Mouse (Mus musculus) MEL (cell line): ENCODE measurements around the gene Mast1. TPM values are rescaled to one million over a fixed set of nuclear protein-coding genes. Genes with fewer than 3 reads are reported as not detected.
A peak's percentile ranks its signal among the peaks of the same experiment; 100 is the strongest.

Experiments used
- DNase-seq: peaks from one replicate; pipeline ENCODE4 v3.0.0; 2011; ENCODE audit warnings: low read depth, low spot score
- H3K27ac ChIP-seq: 2 replicates; pipeline ENCODE4 v1.5.1; 2012; ENCODE audit warnings: low read depth, mild to moderate bottlenecking, control low read depth, low read length, moderate library complexity; ENCODE audit not compliant: control insufficient read depth
- H3K27me3 ChIP-seq, 2 experiments: fragments of 150-350 bp in 1 of 2; sonication (generic) in 1 of 2; 2 replicates each; pipeline ENCODE4 v1.6.1; 2012; ENCODE audit warnings: low read length in 2 of 2, mild to moderate bottlenecking in 2 of 2, improper control_type of control experiment in 1 of 2, moderate library complexity in 1 of 2; ENCODE audit not compliant: insufficient read depth in 2 of 2, control insufficient read depth in 1 of 2
- H3K36me3 ChIP-seq, 2 experiments: 2 replicates each; pipeline ENCODE4 v1.6.1; 2012 to 2014; ENCODE audit warnings: low read length in 2 of 2, improper control_type of control experiment in 1 of 2, inconsistent platforms in 1 of 2, mild to moderate bottlenecking in 1 of 2; ENCODE audit not compliant: insufficient read depth in 2 of 2, control insufficient read depth in 1 of 2
- H3K4me1 ChIP-seq, 2 experiments: fragments of 150-350 bp in 1 of 2; sonication (generic) in 1 of 2; 2 replicates each; pipeline ENCODE4 v1.6.1; 2012; ENCODE audit warnings: low read length in 2 of 2, improper control_type of control experiment in 1 of 2, mild to moderate bottlenecking in 1 of 2; ENCODE audit not compliant: insufficient read depth in 2 of 2, control insufficient read depth in 1 of 2
- H3K4me3 ChIP-seq, 2 experiments: fragments of 150-350 bp in 1 of 2; sonication (generic) in 1 of 2; 2 replicates each; pipeline ENCODE4 v1.5.1; 2012; ENCODE audit warnings: low read depth in 2 of 2, low read length in 2 of 2, mild to moderate bottlenecking in 2 of 2, moderate library complexity in 2 of 2, control low read depth in 1 of 2, improper control_type of control experiment in 1 of 2; ENCODE audit not compliant: control insufficient read depth in 1 of 2, insufficient read depth in 1 of 2
- H3K79me2 ChIP-seq: 2 replicates; pipeline ENCODE4 v1.6.1; 2012; ENCODE audit warnings: mild to moderate bottlenecking, low read length, moderate library complexity; ENCODE audit not compliant: control insufficient read depth, poor library complexity, insufficient read depth
- H3K9ac ChIP-seq: 2 replicates; pipeline ENCODE4 v1.6.1; 2012; ENCODE audit warnings: low read depth, mild to moderate bottlenecking, control low read depth, low read length, moderate library complexity; ENCODE audit not compliant: control insufficient read depth, poor library complexity, severe bottlenecking
- H3K9me3 ChIP-seq: fragments of 150-350 bp; sonication (generic); replicated peaks from 2 replicates; pipeline ENCODE4 v1.6.1; 2012; ENCODE audit warnings: mild to moderate bottlenecking, low read length, improper control_type of control experiment, moderate library complexity; ENCODE audit not compliant: insufficient read depth
- BHLHE40 ChIP-seq: IDR thresholded peaks from 2 replicates; pipeline ENCODE4 v1.6.1; 2012; ENCODE audit warnings: low read depth, mild to moderate bottlenecking, inconsistent platforms, low read length, improper control_type of control experiment, borderline replicate concordance
- CTCF ChIP-seq, 3 experiments: IDR thresholded peaks in 2 of 3; conservative IDR thresholded peaks in 1 of 3; 2 replicates each; pipeline ENCODE4 v1.5.1; 2011 to 2012; ENCODE audit warnings: low read length in 3 of 3, low read depth in 2 of 3, mild to moderate bottlenecking in 2 of 3, improper control_type of control experiment in 1 of 3, inconsistent platforms in 1 of 3, mixed read lengths in 1 of 3, moderate library complexity in 1 of 3; ENCODE audit not compliant: control insufficient read depth in 1 of 3, insufficient read depth in 1 of 3, poor library complexity in 1 of 3, severe bottlenecking in 1 of 3
- ELF1 ChIP-seq: IDR thresholded peaks from 2 replicates; pipeline ENCODE4 v1.6.1; 2014; ENCODE audit warnings: low read depth, mild to moderate bottlenecking, inconsistent platforms, low read length, improper control_type of control experiment, moderate library complexity
- EP300 ChIP-seq, 2 experiments: IDR thresholded peaks; 2 replicates each; pipeline ENCODE4 v1.6.1; 2011; ENCODE audit warnings: improper control_type of control experiment in 2 of 2, low read length in 2 of 2, low read depth in 1 of 2, mild to moderate bottlenecking in 1 of 2
- GABPA ChIP-seq: IDR thresholded peaks from 2 replicates; pipeline ENCODE4 v1.6.1; 2012; ENCODE audit warnings: low read depth, mild to moderate bottlenecking, inconsistent platforms, low read length, improper control_type of control experiment, moderate library complexity
- GATA1 ChIP-seq: IDR thresholded peaks from 2 replicates; pipeline ENCODE4 v1.6.1; 2011; ENCODE audit warnings: low read depth, low read length, improper control_type of control experiment
- HCFC1 ChIP-seq: IDR thresholded peaks from 2 replicates; pipeline ENCODE4 v1.6.1; 2012; ENCODE audit warnings: low read depth, mild to moderate bottlenecking, inconsistent platforms, low read length, improper control_type of control experiment, moderate library complexity
- JUND ChIP-seq: IDR thresholded peaks from 2 replicates; pipeline ENCODE4 v1.6.1; 2011; ENCODE audit warnings: low read depth, mild to moderate bottlenecking, improper control_type of control experiment, low read length
- KAT2A ChIP-seq: conservative IDR thresholded peaks from 2 replicates; pipeline ENCODE4 v1.6.1; 2012; ENCODE audit warnings: low read depth, low read length, improper control_type of control experiment, inconsistent platforms
- MAFK ChIP-seq: IDR thresholded peaks from 2 replicates; pipeline ENCODE4 v1.6.1; 2011; ENCODE audit warnings: low read depth, mild to moderate bottlenecking, low read length, improper control_type of control experiment, borderline replicate concordance
- MAX ChIP-seq: IDR thresholded peaks from 2 replicates; pipeline ENCODE4 v1.6.1; 2011; ENCODE audit warnings: low read length, improper control_type of control experiment
- MXI1 ChIP-seq: IDR thresholded peaks from 2 replicates; pipeline ENCODE4 v1.6.1; 2011; ENCODE audit warnings: mild to moderate bottlenecking, low read depth, low read length, improper control_type of control experiment
- MYB ChIP-seq: IDR thresholded peaks from 2 replicates; pipeline ENCODE4 v1.6.1; 2011; ENCODE audit warnings: mild to moderate bottlenecking, low read depth, low read length, improper control_type of control experiment
- NELFE ChIP-seq: IDR thresholded peaks from 2 replicates; pipeline ENCODE4 v1.6.1; 2011; ENCODE audit warnings: low read depth, low read length, improper control_type of control experiment
- POLR2A ChIP-seq, 2 experiments: IDR thresholded peaks; 2 replicates each; pipeline ENCODE4 v1.6.1; 2011 to 2012; ENCODE audit warnings: low read length in 2 of 2, mild to moderate bottlenecking in 2 of 2, control low read depth in 1 of 2, improper control_type of control experiment in 1 of 2, low read depth in 1 of 2, moderate library complexity in 1 of 2; ENCODE audit not compliant: control insufficient read depth in 1 of 2, insufficient read depth in 1 of 2, poor library complexity in 1 of 2
- POLR2AphosphoS2 ChIP-seq: IDR thresholded peaks from 2 replicates; pipeline ENCODE4 v1.6.1; 2011; ENCODE audit warnings: low read length, improper control_type of control experiment
- RCOR1 ChIP-seq: IDR thresholded peaks from 2 replicates; pipeline ENCODE4 v1.6.1; 2012; ENCODE audit warnings: low read depth, mild to moderate bottlenecking, inconsistent platforms, low read length, improper control_type of control experiment
- SMC3 ChIP-seq: IDR thresholded peaks from 2 replicates; pipeline ENCODE4 v1.6.1; 2011; ENCODE audit warnings: low read depth, low read length, improper control_type of control experiment
- TAL1 ChIP-seq: IDR thresholded peaks from 2 replicates; pipeline ENCODE4 v1.6.1; 2012; ENCODE audit warnings: mild to moderate bottlenecking, inconsistent platforms, low read length, moderate library complexity, mixed read lengths
- TBP ChIP-seq: IDR thresholded peaks from 2 replicates; pipeline ENCODE4 v1.8.0; 2011; ENCODE audit warnings: low read depth, low read length, improper control_type of control experiment
- TCF12 ChIP-seq: IDR thresholded peaks from 2 replicates; pipeline ENCODE4 v1.6.1; 2014; ENCODE audit warnings: low read depth, mild to moderate bottlenecking, inconsistent platforms, low read length, improper control_type of control experiment, moderate library complexity
- USF2 ChIP-seq, 2 experiments: IDR thresholded peaks; 2 replicates each; pipeline ENCODE4 v1.6.1; 2011 to 2012; ENCODE audit warnings: improper control_type of control experiment in 2 of 2, low read length in 2 of 2, borderline replicate concordance in 1 of 2, inconsistent platforms in 1 of 2, low read depth in 1 of 2, mild to moderate bottlenecking in 1 of 2; ENCODE audit not compliant: insufficient read depth in 1 of 2
- ZKSCAN1 ChIP-seq: IDR thresholded peaks from 2 replicates; pipeline ENCODE4 v1.6.1; 2012; ENCODE audit warnings: low read depth, mild to moderate bottlenecking, inconsistent platforms, low read length, improper control_type of control experiment, moderate library complexity
- polyA plus RNA-seq, 2 experiments: library from polyadenylated mRNA; stranded (reverse) in 1 of 2; unstranded in 1 of 2; fragments of >175 nt in 1 of 2; fragments of >200 nt in 1 of 2; gene quantifications; 2 replicates each; pipeline versions ENCODE4 v1.2.1 to v1.2.4; 2012; ENCODE audit warnings: low replicate concordance in 2 of 2, low read depth in 1 of 2; ENCODE audit not compliant: insufficient read length in 2 of 2, insufficient read depth in 1 of 2, missing spikeins in 1 of 2
- total RNA-seq: library from RNA; depleted of rRNA; stranded (reverse); fragments of 300-350 nt; gene quantifications from 2 replicates; pipeline ENCODE4 v1.2.3, GENCODE M21; 2012

The Mast1 gene
- total and polyA plus RNA-seq, 3 experiments = 0.77 to 4.5 TPM; not detected in 1

DNA sequence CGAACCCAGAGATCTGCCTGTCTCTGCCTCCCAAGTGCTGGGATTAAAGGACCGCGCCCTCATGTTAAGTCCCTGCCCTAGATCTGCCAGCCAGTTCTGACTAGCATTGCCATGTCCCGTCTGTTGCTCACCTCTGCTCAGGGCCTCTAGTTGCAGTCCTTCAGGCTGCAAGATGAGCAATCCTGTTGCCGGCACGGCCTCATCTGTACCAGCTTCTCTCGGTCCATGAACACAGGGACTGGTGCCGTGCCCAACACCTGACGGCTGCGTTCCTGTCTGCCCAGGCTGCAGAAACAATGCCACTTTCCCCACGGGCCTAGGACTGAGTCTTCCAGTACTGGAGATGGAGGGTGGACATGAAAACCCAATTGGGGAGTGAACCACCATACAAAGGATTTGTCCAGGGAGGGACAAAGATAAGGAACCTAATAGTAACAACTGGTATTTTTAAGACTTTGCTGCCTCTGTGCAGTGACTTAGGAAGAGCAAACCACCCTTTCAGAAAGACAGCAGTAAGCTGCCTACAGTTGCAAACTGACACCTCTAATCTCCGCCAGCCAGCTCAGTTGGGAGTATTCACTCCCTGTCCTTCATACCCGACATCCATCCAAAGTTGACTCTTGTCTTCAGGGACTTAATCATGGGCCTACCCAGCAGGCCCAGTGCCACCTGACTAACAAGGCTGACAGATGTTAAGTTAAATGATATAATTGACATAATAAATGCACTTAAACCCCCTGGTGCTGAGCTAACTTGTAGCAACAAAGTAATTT, 30.6 kb upstream of the Mast1 start:
- TF ChIP-seq EP300 (IDR thresholded peaks at IDR 0.05; ENCODE audit: low read depth in 1 of 2, low read length in 2 of 2) = peak; percentile 24 to 41; a peak in 2 of 4 replicates
- TF ChIP-seq HCFC1 = no peak; the same call in 1 of the 2 replicates
- TF ChIP-seq TAL1 = peak; percentile 62
- TF ChIP-seq SMC3 = no peak
- TF ChIP-seq MYB = peak; percentile 19; the same call in 1 of the 2 replicates
- no peak for TF ChIP-seq USF2 (IDR thresholded peaks at IDR 0.05; ENCODE audit: borderline replicate concordance in 1 of 2, insufficient read depth in 1 of 2, low read depth in 1 of 2, low read length in 2 of 2)
- TF ChIP-seq KAT2A = no peak
- TF ChIP-seq MXI1 = no peak
- TF ChIP-seq MAFK = no peak
- TF ChIP-seq GABPA = no peak
- TF ChIP-seq BHLHE40 = no peak
- 0 out of 2 replicates have a peak, but pooled peaks have one; percentile 17 for TF ChIP-seq GATA1
- no peak for TF ChIP-seq ZKSCAN1
- TF ChIP-seq JUND = no peak
- TF ChIP-seq NELFE = no peak
- no peak for TF ChIP-seq ELF1
- no peak for TF ChIP-seq RCOR1
- no peak for TF ChIP-seq MAX
- TF ChIP-seq TBP = no peak
- peak; percentile 57; the same call in 1 of the 2 replicates for TF ChIP-seq TCF12
- no peak for TF ChIP-seq POLR2A (IDR thresholded peaks at IDR 0.05; ENCODE audit: control insufficient read depth in 1 of 2, insufficient read depth in 1 of 2, low read depth in 1 of 2, low read length in 2 of 2, poor library complexity in 1 of 2)
- TF ChIP-seq CTCF (IDR thresholded peaks at IDR 0.05 in 2 of 3, conservative IDR thresholded peaks at IDR 0.05 in 1 of 3; ENCODE audit: control insufficient read depth in 1 of 3, insufficient read depth in 1 of 3, low read depth in 2 of 3, low read length in 3 of 3, poor library complexity in 1 of 3, severe bottlenecking in 1 of 3) = no peak
- no peak for TF ChIP-seq POLR2AphosphoS2
- no peaks in the 10 kb centered on the region for H3K27me3 ChIP-seq
- H3K9ac ChIP-seq = peak overlapping the region; percentile 91; the same call in 1 of the 2 replicates
- peaks cover 4 to 33% of the 10 kb centered on the region in 2 experiments; a peak in 3 of 4 replicates for H3K36me3 ChIP-seq
- peaks cover 22% of the 10 kb centered on the region for H3K79me2 ChIP-seq
- H3K4me1 ChIP-seq = peaks cover 7 to 36% of the 10 kb centered on the region in 2 experiments
- H3K4me3 ChIP-seq = no peak overlapping the region; a peak in 1 of 4 replicates
- H3K27ac ChIP-seq = peak overlapping the region; percentile 84
- no peaks in the 10 kb centered on the region for H3K9me3 ChIP-seq
- peak; percentile 70 for DNase-seq
